Mouse (Mus musculus): Measurements from ENCODE around the gene Tfpi.
"Not testable (repeated sequence)": the region's sequence is repeated elsewhere in the genome, so short reads cannot be mapped to it uniquely, and the experiment has no call there.

The Tfpi gene

DNA sequence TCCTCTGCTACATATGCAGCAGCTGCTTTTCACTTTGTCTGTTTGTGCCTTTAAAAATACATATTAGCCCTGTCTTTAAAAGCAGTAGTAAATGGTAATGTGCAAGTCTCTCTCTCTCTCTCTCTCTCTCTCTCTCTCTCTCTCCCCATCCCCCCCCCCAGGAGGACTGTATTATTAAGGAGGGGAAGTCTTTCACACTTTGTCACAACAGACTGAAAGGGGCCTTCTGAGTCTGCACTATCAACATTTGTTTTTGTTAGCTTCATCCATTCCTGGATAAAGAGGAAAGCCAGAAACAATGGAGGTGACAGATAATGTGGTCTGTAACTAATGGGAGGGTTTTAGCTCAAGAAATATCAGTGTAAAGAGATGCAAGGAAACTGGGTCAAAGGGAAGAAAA, 87.5 kb downstream of the Tfpi start:
- DNase-seq (ENCODE audit: extremely low spot score), result no peak

DNA sequence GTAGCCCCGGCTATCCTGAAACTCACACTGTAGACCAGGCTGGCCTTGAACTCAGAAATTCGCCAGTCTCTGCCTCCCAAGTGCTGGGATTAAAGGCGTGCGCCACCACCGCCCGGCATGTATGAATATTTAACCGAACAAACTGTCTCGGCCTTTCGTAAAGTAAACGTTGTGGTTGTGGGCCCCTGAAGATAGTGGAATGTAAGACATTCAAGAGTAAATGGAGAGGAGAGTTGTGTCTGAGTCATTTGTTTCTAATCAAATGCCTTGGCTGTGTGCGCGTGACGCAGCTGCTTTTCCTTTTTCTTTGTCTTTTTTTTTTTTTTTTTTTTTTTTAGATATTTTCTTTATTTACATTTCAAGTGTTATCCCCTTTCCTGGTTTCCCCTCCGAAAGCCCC, 88.0 kb downstream of the Tfpi start:
- not testable (repeated sequence) for DNase-seq (ENCODE audit: extremely low spot score)

DNA sequence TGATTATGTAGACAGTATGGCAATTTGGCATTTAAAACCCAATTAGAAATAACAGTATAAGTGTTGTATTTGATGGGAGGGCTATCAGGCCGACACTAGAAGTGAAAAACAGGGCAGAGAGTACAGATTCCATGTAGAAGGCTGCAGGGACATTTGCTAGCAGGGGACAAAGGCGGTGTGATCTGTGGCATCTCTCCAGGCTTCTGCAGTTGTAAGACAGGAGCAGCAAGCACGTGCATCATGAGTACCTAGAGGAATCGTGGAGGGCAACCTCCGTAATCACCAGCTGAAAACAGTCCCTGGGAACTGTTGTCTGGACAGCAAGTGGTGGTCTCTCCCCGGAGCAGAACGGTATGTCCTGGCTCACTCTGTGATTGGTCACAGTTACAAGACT, 88.6 kb downstream of the Tfpi start:
- no peak for DNase-seq (ENCODE audit: extremely low spot score)

DNA sequence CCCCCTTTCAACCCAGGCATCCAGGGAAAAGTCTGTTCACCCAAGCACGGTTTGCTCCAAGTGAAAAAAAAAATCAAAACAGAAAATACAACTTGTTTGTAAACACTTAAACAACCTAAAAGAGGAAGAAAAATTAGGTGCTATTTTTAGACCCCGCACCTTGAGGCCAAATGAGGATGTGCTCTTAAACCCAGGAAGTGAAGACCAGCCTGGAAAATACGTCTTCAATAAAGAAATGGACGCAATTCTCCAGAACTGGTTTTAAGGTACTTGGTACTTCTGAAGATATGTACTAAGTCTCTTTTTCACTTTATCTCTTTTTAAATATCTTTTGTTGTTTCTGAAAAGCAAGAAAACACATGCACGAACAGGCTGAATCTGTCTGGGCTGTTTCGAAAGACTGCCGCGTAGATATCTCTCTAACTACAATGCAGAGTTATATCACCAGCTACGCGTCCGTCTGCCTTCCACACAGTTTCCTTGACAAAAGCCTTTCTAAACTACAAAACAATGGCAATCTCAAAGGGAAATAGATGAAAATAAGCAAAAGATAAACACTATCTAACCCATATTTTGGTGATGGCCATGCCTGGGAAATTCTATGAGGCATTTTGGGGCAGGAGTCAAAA, 89.1 kb downstream of the Tfpi start:
- DNase-seq (ENCODE audit: extremely low spot score), result peak; percentile 12

DNA sequence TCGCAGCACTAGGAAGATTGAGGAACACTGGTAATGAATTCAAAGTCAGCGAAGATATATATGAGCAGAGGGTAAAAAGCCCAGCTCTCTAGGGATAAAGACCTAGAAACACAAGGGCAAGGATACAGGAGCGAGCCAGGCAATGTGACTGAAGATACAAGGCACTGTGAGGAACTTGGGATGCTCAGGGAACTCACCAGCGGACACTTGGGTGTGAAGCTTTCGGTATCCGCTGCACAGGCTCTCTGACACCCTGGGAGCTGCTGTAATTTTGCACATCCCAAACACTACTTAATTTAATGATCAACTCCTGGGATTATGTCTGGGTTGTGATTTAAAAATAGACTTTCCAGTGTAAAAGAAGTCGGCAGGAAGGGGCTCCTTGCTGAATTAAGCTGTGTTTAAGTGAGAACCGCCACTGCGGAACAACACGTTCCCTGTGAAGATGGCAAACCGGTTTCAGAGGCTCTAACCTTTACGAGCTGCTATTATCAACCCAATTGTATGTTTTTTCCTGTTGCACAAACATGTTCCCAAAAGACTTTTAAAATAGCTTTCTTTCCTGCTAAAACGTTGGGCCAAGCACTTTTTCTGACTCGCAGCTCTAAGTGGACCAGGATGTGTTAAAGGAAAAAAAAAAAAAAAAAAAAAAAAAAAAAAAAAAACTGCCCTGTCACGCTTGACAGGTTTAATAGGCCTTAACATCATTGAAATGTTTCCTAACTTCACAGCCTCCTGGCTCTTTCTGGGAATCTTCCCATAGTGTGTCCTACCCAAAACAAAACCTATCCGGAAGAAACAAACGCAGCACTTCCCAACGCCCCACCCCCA, 89.8 kb downstream of the Tfpi start:
- peak; percentile 22 for DNase-seq (ENCODE audit: extremely low spot score)

DNA sequence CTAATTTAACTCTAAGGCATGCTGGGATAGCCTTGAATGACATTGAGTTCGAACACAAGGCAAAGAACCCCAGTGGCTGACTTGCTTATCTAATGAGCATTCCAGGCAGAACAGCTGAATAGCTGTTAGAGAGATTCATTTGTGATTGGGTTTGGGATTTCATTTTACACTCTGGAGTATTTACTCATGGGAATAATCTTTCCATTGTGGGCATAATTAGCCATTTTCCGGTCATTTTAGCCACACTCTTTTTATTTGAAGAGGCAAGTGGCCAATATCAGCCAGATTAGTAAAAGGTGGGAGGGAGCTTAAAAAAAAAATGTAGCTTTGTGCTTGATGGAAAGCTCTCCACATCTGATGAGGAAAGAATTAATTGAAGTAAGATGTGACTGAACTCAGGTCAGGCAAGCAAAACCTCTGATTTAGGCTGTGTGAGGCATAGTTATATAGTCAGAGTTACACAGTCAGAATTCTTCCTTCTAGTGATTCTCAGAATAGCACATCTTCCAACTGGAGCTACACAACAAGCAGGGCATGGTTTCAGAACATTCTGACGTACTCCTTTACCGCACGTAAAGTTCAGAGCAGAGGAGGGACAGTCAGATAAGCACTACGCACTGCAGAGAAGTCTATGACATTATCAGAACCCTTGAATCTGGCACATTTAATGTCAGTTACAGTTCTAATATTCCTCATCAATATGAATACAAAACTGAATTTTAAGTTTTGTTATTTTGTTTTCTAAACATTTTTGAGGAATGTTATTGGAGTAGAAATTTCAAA, 91.5 kb downstream of the Tfpi start:
- no peak for DNase-seq (ENCODE audit: extremely low spot score)

DNA sequence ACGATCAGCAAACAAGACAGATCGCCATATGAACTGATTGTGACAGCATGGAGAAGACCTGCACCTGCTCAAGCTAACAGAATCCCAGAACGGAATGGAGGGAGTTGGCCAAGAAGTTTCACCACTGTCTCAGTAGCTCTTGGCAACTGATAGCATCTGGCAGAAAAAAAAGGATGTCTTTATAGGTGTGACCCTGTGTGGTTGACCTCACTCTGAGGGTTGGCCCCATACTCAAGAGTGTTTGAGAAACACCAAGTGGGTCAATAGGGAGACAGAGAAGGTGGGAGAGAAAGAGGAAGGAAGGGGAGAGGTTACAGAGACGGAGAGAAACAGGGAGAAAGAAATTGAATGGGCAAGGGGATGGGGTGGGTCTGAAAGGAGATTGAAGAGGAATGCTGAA, 92.7 kb downstream of the Tfpi start:
- no peak for DNase-seq (ENCODE audit: extremely low spot score)

Data from embryo, embryonic 9.5 days (tissue).